28 mouse cellular contexts compared by ENCODE assay signal in the genomic region with DNA sequence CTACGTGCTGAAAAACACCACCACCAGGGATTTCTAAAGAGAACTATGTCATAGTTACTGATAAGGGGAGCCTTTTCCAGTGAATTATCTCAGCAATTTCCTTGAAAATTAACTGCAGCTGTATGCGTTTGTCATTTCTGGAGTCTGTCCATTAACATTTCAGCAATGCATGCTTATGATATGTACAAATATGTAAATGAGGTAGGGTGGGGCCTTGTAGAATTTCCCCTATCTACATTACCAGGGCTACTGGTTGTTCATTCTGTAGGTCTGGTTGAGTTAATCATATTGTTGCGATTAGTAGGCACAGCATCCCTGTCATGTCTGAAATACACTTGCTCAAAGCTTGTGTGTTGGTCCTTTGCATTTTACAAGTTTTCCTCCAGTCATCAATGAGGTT.
DNase-seq lines count a peak whose midpoint lies in the region; ATAC-seq and TF ChIP-seq lines count a peak whose summit lies in the region.
"Had no signal": no experiment of that assay in that cellular context is flagged by ENCODE, and none has a peak within 500 bp of the region (broad histone marks: within the 10 kb centered on the region; RNA-seq: fewer than 3 reads in every experiment).

No protein-coding gene starts in this region.

- H3K9me3 ChIP-seq in liver, postnatal 0 days (ENCODE audit: low read length), result 0 out of 2 replicates have a peak, but pooled peaks cover 3% of the 10 kb centered on the region
- peaks cover 13% of the 10 kb centered on the region for H3K9me3 ChIP-seq in liver, embryonic 12.5 days (replicated peaks)
- H3K9me3 ChIP-seq: embryonic facial prominence, embryonic 10.5 days; embryonic facial prominence, embryonic 12.5 days; forebrain, embryonic 15.5 days; G1E had no signal

- no peak for ATAC-seq in liver, postnatal 0 days
- ATAC-seq in liver, embryonic 12.5 days, result no peak
- peak; percentile 76 for ATAC-seq in erythroid progenitor cell, adult 5-6 weeks (replicated peaks; ENCODE audit: low FRiP score, poor library complexity, severe bottlenecking)
- ATAC-seq in megakaryocyte-erythroid progenitor cell, adult 5-6 weeks (replicated peaks; ENCODE audit: low FRiP score, low TSS enrichment, poor library complexity, severe bottlenecking), result peak; percentile 81
- ATAC-seq: activated CD4-positive, CD25-positive, alpha-beta regulatory T cell, adult 4 months; CD4-positive, CD25-positive, alpha-beta regulatory T cell, adult 4 months; forebrain, embryonic 13.5 days; forebrain, embryonic 15.5 days; forebrain, postnatal 0 days; Patski had no signal

- H3K27me3 ChIP-seq in liver, postnatal 0 days (ENCODE audit: insufficient read depth, low read length), result no peaks in the 10 kb centered on the region
- no peaks in the 10 kb centered on the region for H3K27me3 ChIP-seq in liver, embryonic 12.5 days (replicated peaks)
- H3K27me3 ChIP-seq: CH12.LX; embryonic facial prominence, embryonic 12.5 days; forebrain, embryonic 13.5 days; forebrain, embryonic 15.5 days had no signal

- WGBS in liver, postnatal 0 days (ENCODE audit: insufficient replicate concordance), result 65% methylated on average over 3 of the region's 3 CpGs
- 45% methylated on average over 3 of the region's 3 CpGs for WGBS in liver, embryonic 12.5 days (ENCODE audit: insufficient replicate concordance)

- H3K9ac ChIP-seq in liver, postnatal 0 days (replicated peaks), result no peak overlapping the region
- H3K9ac ChIP-seq in liver, embryonic 12.5 days, result no peak overlapping the region
- H3K9ac ChIP-seq: embryonic facial prominence, embryonic 12.5 days; forebrain, embryonic 13.5 days; forebrain, embryonic 15.5 days; forebrain, postnatal 0 days had no signal

- intact Hi-C loops in heart, postnatal 25 days (cut with DNase I), result no loop called here

- H3K27ac ChIP-seq in liver, postnatal 0 days (ENCODE audit: low read depth), result no peak overlapping the region
- H3K27ac ChIP-seq in liver, embryonic 12.5 days, result no peak overlapping the region
- H3K27ac ChIP-seq: embryonic facial prominence, embryonic 10.5 days; embryonic facial prominence, embryonic 12.5 days; forebrain, embryonic 13.5 days; forebrain, embryonic 15.5 days had no signal

- H3K4me2 ChIP-seq in liver, postnatal 0 days (ENCODE audit: low read depth, low read length), result no peak overlapping the region
- no peak overlapping the region for H3K4me2 ChIP-seq in liver, embryonic 12.5 days
- H3K4me2 ChIP-seq: embryonic facial prominence, embryonic 12.5 days; forebrain, embryonic 13.5 days; forebrain, embryonic 15.5 days had no signal

- DNase-seq in heart, adult 11 months, result peak; percentile 4
- no peak for DNase-seq in heart, postnatal 25 days (ENCODE audit: low spot score)
- DNase-seq in liver, postnatal 0 days, result no peak
- DNase-seq in cerebellum, adult 8-10 months, result no peak
- no peak for DNase-seq in gastrocnemius, postnatal 4 days (ENCODE audit: low spot score in 2 of 2)
- DNase-seq: adrenal gland, adult 8-10 months; adrenal gland, postnatal 14 days; adrenal gland, postnatal 36 days; B cell, adult 2 months; cerebellum, adult 11 months; cerebellum, adult 18-20 months; cerebellum, adult 9-10 months; cerebellum, postnatal 10 days; cerebellum, postnatal 25 days; forebrain, postnatal 0 days had no signal

- TF ChIP-seq CTCF in liver, postnatal 0 days (IDR thresholded peaks at IDR 0.05; ENCODE audit: low read depth), result no peak

- H3K36me3 ChIP-seq in liver, postnatal 0 days (replicated peaks; ENCODE audit: insufficient read depth, low read length), result no peaks in the 10 kb centered on the region
- no peaks in the 10 kb centered on the region for H3K36me3 ChIP-seq in liver, embryonic 12.5 days
- H3K36me3 ChIP-seq: embryonic facial prominence, embryonic 10.5 days; embryonic facial prominence, embryonic 12.5 days; forebrain, embryonic 15.5 days; G1E had no signal

- 0 out of 2 replicates have a peak, but pooled peaks have one; percentile 24 for TF ChIP-seq EP300 in liver, postnatal 0 days (IDR thresholded peaks at IDR 0.05; ENCODE audit: low read depth)

- no peak overlapping the region for H3K4me3 ChIP-seq in liver, postnatal 0 days (ENCODE audit: low read depth, low read length)
- H3K4me3 ChIP-seq in liver, embryonic 12.5 days, result no peak overlapping the region
- H3K4me3 ChIP-seq: embryonic facial prominence, embryonic 10.5 days; embryonic facial prominence, embryonic 12.5 days; erythroblast, embryonic 14.5 days; forebrain, embryonic 13.5 days; forebrain, embryonic 15.5 days had no signal

- no peaks in the 10 kb centered on the region for H3K4me1 ChIP-seq in liver, postnatal 0 days (ENCODE audit: insufficient read depth)
- H3K4me1 ChIP-seq in liver, embryonic 12.5 days, result no peaks in the 10 kb centered on the region
- H3K4me1 ChIP-seq: embryonic facial prominence, embryonic 10.5 days; embryonic facial prominence, embryonic 12.5 days; forebrain, embryonic 13.5 days; forebrain, embryonic 15.5 days had no signal

Comparison
In these comparisons a context has a peak if more than half of its experiments do, and no peak if none do; other contexts are left out.
1. ATAC-seq: peak in erythroid progenitor cell, adult 5-6 weeks (single experiment) and megakaryocyte-erythroid progenitor cell, adult 5-6 weeks (single experiment); none in liver, postnatal 0 days (single experiment) and liver, embryonic 12.5 days (single experiment).